18 mouse cellular contexts compared by ENCODE assay signal in the genomic region with DNA sequence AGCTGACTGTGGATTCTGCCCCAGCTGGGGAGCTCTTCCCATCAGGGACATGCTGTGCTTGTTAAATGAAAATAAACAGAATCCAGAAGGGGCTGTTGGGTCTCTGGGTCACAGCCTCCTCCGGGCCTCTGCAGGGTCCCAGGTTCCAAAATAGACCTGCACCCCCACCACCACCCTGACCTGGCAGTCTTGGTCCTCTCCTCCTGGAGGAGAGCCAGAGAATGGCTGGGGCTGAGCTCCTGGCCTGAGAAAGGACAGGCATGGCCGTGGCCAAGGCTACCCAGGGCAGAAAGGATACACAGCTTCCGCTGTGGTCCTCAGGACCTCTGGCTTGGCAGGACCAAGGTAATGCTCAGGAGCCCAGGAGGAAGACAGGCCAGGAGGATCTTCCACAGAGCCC. TPM values are rescaled to one million over a fixed set of nuclear protein-coding genes. Genes with fewer than 3 reads are reported as not detected.
DNase-seq lines count a peak whose midpoint lies in the region; ATAC-seq and TF ChIP-seq lines count a peak whose summit lies in the region.
"Had no signal": no experiment of that assay in that cellular context is flagged by ENCODE, and none has a peak within 500 bp of the region (broad histone marks: within the 10 kb centered on the region; RNA-seq: fewer than 3 reads in every experiment).

No protein-coding gene starts in this region.

- 65% methylated on average over 3 of the region's 3 CpGs for WGBS in hindbrain, postnatal 0 days
- WGBS in hindbrain, embryonic 11.5 days: 56% methylated on average over 3 of the region's 3 CpGs
- WGBS in embryonic facial prominence, embryonic 10.5 days: 65% methylated on average over 3 of the region's 3 CpGs
- WGBS in limb, embryonic 10.5 days: 65% methylated on average over 3 of the region's 3 CpGs

- no peaks in the 10 kb centered on the region for H3K27me3 ChIP-seq in hindbrain, postnatal 0 days (ENCODE audit: insufficient read depth, low read length)
- H3K27me3 ChIP-seq in hindbrain, embryonic 11.5 days (ENCODE audit: control insufficient read depth, insufficient read depth, low read length): no peaks in the 10 kb centered on the region
- H3K27me3 ChIP-seq in embryonic facial prominence, embryonic 10.5 days (replicated peaks; ENCODE audit: low read depth, poor library complexity, severe bottlenecking): no peaks in the 10 kb centered on the region
- H3K27me3 ChIP-seq in limb, embryonic 10.5 days (ENCODE audit: low read depth, poor library complexity, severe bottlenecking): no peaks in the 10 kb centered on the region
- H3K27me3 ChIP-seq: forebrain, embryonic 15.5 days; Patski had no signal

- peak; percentile 25 to 34 for DNase-seq in cerebellum, postnatal 25 days
- no peak for DNase-seq in cerebellum, adult 18-20 months
- no peak for DNase-seq in hindbrain, postnatal 0 days (ENCODE audit: low spot score)
- DNase-seq in hindbrain, embryonic 11.5 days (ENCODE audit: low spot score): no peak
- no peak for DNase-seq in embryonic facial prominence, embryonic 10.5 days (ENCODE audit: low spot score)
- DNase-seq in limb, embryonic 10.5 days (ENCODE audit: low spot score): no peak
- DNase-seq: adrenal gland, postnatal 14 days; cerebellum, adult 11-12 months; cerebellum, adult 9-11 months; gastrocnemius, postnatal 14 days; heart, postnatal 14 days had no signal

- no peak overlapping the region for H3K9ac ChIP-seq in hindbrain, postnatal 0 days (replicated peaks; ENCODE audit: low read length)
- no peak overlapping the region for H3K9ac ChIP-seq in hindbrain, embryonic 11.5 days (ENCODE audit: low read depth, low read length)
- H3K9ac ChIP-seq: forebrain, embryonic 15.5 days; hindbrain, embryonic 14.5 days had no signal

- no peak overlapping the region for H3K4me2 ChIP-seq in hindbrain, postnatal 0 days (ENCODE audit: low read depth, low read length)
- H3K4me2 ChIP-seq in hindbrain, embryonic 11.5 days (replicated peaks; ENCODE audit: low read depth, low read length): no peak overlapping the region
- H3K4me2 ChIP-seq: forebrain, embryonic 15.5 days; hindbrain, embryonic 14.5 days had no signal

- no peak for ATAC-seq in hindbrain, postnatal 0 days
- ATAC-seq in hindbrain, embryonic 11.5 days (ENCODE audit: low FRiP score): no peak
- ATAC-seq: activated CD4-positive, CD25-positive, alpha-beta regulatory T cell, adult 4 months; forebrain, embryonic 15.5 days; intestine, embryonic 16.5 days; Patski had no signal

- TF ChIP-seq CTCF in hindbrain, postnatal 0 days (IDR thresholded peaks at IDR 0.05; ENCODE audit: low read depth): no peak

- H3K9me3 ChIP-seq in hindbrain, postnatal 0 days (ENCODE audit: low read length): no peaks in the 10 kb centered on the region
- no peaks in the 10 kb centered on the region for H3K9me3 ChIP-seq in hindbrain, embryonic 11.5 days (ENCODE audit: control insufficient read depth, low read length)
- H3K9me3 ChIP-seq in embryonic facial prominence, embryonic 10.5 days: no peaks in the 10 kb centered on the region
- H3K9me3 ChIP-seq in limb, embryonic 10.5 days (replicated peaks): no peaks in the 10 kb centered on the region
- H3K9me3 ChIP-seq: forebrain, embryonic 15.5 days had no signal

- H3K4me1 ChIP-seq in hindbrain, postnatal 0 days (ENCODE audit: insufficient read depth, low read length): peaks cover 4% of the 10 kb centered on the region
- H3K4me1 ChIP-seq in hindbrain, embryonic 11.5 days (replicated peaks; ENCODE audit: control insufficient read depth, insufficient read depth, low read length): no peaks in the 10 kb centered on the region
- peaks cover 14% of the 10 kb centered on the region for H3K4me1 ChIP-seq in embryonic facial prominence, embryonic 10.5 days
- no peaks in the 10 kb centered on the region for H3K4me1 ChIP-seq in limb, embryonic 10.5 days
- H3K4me1 ChIP-seq: forebrain, embryonic 15.5 days had no signal

- 0 out of 2 replicates have a peak overlapping the region, but pooled peaks have one; percentile 4 for H3K27ac ChIP-seq in hindbrain, postnatal 0 days
- H3K27ac ChIP-seq in hindbrain, embryonic 11.5 days (ENCODE audit: low read depth, low read length): no peak overlapping the region
- H3K27ac ChIP-seq in embryonic facial prominence, embryonic 10.5 days (replicated peaks): peak overlapping the region; percentile 70
- peak overlapping the region; percentile 25; the same call in 1 of the 2 replicates for H3K27ac ChIP-seq in limb, embryonic 10.5 days
- H3K27ac ChIP-seq: forebrain, embryonic 15.5 days; hindbrain, embryonic 14.5 days had no signal

- H3K36me3 ChIP-seq in hindbrain, postnatal 0 days (ENCODE audit: insufficient read depth, low read length): no peaks in the 10 kb centered on the region
- no peaks in the 10 kb centered on the region for H3K36me3 ChIP-seq in hindbrain, embryonic 11.5 days (ENCODE audit: control insufficient read depth, insufficient read depth, low read length)
- no peaks in the 10 kb centered on the region for H3K36me3 ChIP-seq in embryonic facial prominence, embryonic 10.5 days (replicated peaks)
- no peaks in the 10 kb centered on the region for H3K36me3 ChIP-seq in limb, embryonic 10.5 days
- H3K36me3 ChIP-seq: forebrain, embryonic 15.5 days had no signal

- H3K4me3 ChIP-seq in hindbrain, postnatal 0 days (ENCODE audit: low read length): no peak overlapping the region
- H3K4me3 ChIP-seq in hindbrain, embryonic 11.5 days (ENCODE audit: low read depth, low read length): no peak overlapping the region
- no peak overlapping the region for H3K4me3 ChIP-seq in embryonic facial prominence, embryonic 10.5 days
- no peak overlapping the region for H3K4me3 ChIP-seq in limb, embryonic 10.5 days
- H3K4me3 ChIP-seq: forebrain, embryonic 15.5 days had no signal

RNA-seq across cellular contexts. Expression of a gene that starts 6.4 kb away (rescaled TPM):
- 0.10 and 0.14 TPM in 2 replicates for total RNA-seq in hindbrain, postnatal 0 days (2014; rRNA removed)
- 0.28 and 0.29 TPM in 2 replicates for polyA plus RNA-seq in hindbrain, postnatal 0 days (2015; fragmentation: Nextera tagmentation; extraction: Ambion mirVana)
- 0.14 and 0.23 TPM in 2 replicates for polyA plus RNA-seq in hindbrain, embryonic 11.5 days (2014; fragmentation: Nextera tagmentation; extraction: Ambion mirVana)
- polyA plus RNA-seq in embryonic facial prominence, embryonic 10.5 days (2016; fragmentation: Nextera tagmentation; extraction: Ambion mirVana): 0.27 and 0.73 TPM in 2 replicates
- 0.46 and 0.48 TPM in 2 replicates for polyA plus RNA-seq in limb, embryonic 10.5 days (2016; fragmentation: Nextera tagmentation; extraction: Ambion mirVana)
- total RNA-seq: hematopoietic stem cell, adult 5-6 weeks had no signal
- polyA plus RNA-seq: activated CD4-positive, CD25-positive, alpha-beta regulatory T cell, adult 4 months; forebrain, embryonic 11.5 days; forebrain, embryonic 15.5 days had no signal

Comparison
In these comparisons a context has a peak if more than half of its experiments do, and no peak if none do; other contexts are left out.
1. DNase-seq: peak in cerebellum, postnatal 25 days (2 of 2); none in cerebellum, adult 18-20 months (0 of 2), hindbrain, postnatal 0 days (single experiment), hindbrain, embryonic 11.5 days (single experiment), embryonic facial prominence, embryonic 10.5 days (single experiment) and limb, embryonic 10.5 days (single experiment).